Mouse (Mus musculus): ENCODE measurements around the gene Sh3pxd2a.

Gene Sh3pxd2a

GRCm38 (mm10) chr19:47264322-47265092 lies 199.7 kb downstream of the Sh3pxd2a start:
- peak; percentile 77 to 87 for DNase-seq

DNA sequence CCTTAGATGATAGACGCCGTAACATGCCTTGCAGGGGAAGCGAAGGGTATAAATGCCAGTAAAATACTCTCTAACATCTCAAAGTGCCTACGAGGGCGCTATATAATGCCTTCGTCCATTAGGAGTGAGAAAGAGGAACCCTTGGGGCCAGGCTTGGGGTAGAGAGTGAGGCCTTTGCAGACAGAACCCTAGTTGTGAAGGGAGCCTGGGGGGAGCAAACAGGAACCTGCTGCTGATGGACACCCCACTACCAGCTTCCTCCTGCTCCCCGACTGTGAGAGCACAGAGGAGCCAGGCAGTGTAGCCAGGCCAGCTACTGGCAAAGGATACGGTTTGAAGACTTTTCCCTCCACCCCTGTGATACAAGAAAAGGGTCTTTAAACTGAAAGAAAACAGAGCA lies 200.6 kb downstream of the Sh3pxd2a start:
- no peak for DNase-seq

DNA sequence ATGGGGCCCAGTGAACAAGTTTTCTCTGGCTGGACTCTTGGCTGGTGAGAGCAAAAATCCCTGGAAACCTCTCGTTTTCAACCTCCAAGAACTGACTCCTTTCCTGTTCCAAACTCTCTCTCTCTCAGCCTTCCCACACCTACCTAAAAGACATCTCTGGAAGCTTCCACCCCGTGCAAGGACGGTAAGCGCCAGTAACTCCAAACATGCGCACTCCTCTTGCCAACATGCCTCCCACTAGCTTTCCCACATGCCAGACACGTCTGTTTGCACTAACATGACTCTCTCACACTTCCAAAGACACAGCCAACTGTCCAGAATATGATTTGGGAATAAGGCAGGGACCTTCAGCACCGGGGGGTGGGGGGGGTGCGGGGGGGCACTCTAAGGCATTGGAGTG lies 203.0 kb downstream of the Sh3pxd2a start:
- no peak for DNase-seq

DNA sequence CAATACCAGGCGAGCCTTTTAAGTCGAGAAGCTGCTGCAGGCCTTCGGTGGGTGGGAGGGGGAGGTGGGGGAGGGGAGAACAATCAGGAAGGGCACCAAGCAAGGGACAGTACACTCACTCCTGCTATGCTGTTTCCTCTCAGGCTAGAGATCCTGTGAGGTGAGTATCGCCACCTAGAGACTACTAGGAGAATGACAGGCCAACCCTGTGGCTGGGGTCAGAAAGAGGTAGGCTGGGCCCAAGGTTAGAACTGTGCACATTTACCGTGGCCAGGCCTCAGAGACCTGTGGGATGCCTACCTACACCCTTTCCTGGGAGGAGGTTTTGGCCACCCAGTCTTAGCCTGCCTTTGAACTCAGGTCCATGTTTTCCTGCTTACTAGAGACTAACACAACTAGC lies 204.6 kb downstream of the Sh3pxd2a start:
- DNase-seq = peak in 1 of 2 experiments; percentile 60

DNA sequence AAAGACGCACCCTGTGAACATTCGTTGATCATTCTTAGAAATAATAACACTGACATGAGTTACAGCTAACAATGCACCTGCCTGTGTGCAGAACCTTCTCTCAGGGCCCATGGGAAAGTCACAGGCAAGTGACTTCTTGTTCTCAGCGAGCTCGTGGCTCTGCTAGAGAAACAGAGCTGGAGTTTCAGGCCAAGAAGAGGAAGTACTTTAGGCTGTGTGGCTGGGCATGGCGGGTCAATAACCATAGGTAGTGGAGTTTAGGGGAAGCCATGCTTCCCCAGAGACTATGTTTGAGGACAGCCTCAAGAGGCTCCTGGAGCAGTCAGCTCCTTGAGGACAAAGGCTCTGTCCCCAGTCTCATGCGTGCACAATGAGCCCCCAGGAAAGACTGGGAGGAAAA lies 208.3 kb downstream of the Sh3pxd2a start:
- DNase-seq = no peak

- no peak for DNase-seq
Observed at GRCm38 (mm10) chr19:47255036-47255435, 209.2 kb downstream of the Sh3pxd2a start.

- DNase-seq = no peak
Observed at GRCm38 (mm10) chr19:47253053-47253628, 211.1 kb downstream of the Sh3pxd2a start.

DNA sequence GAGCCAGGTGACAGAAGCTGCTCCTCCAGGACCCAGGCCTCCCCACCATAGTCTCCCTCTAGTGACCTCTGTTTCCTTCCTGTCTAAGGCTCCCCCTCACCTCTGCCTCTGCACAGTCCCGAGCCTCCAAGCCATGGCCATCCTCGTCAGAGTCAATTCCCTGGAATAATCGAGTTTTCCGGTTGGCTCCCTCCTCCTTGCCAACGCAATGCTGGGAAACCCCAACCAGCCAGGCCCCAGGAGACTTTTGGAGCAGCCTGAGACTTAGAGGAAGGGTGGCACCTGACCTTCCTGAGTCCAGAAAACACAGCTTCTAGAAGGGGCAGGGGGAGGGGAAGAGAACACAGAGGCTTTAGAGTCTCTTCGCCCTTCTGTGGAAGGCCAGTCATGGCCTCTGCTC lies 213.3 kb downstream of the Sh3pxd2a start:
- DNase-seq = no peak

DNA sequence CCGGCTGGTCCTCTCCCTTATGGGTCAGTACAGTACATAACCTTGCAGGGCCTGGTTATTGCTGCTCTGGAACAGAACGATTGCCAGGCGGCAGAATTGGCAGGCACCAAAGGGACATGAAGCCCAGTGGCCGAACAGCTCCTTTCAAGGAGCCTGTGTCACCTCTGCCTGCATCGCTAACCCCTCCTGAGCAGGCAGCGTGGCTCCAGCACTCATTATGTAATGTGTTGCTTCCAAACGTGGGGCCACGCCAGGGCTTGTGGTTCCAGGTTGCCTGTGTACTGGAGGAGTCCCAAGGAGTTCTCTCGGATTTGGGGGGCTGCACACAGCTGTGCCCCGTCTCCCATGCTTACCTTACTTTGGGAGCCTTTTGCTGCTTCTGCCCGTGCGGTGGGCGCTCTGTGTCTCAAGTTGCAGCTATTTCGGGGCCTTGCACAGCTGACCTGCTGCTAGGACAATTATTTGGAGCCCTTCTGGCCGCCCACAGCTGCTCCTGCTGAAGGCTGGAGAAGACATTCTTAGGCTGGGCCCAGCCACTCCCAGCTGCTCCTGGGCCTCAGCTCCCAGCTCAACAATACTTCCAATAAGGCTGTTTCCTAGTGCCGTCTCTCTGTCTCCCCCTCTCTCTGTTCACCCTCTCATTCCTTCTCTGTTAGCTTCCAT lies 215.2 kb downstream of the Sh3pxd2a start:
- DNase-seq = peak; percentile 13 to 72

- DNase-seq = no peak
Observed at GRCm38 (mm10) chr19:47248296-47248695, 215.9 kb downstream of the Sh3pxd2a start.

GRCm38 (mm10) chr19:47247791-47248190 lies 216.4 kb downstream of the Sh3pxd2a start:
- DNase-seq = peak; percentile 80 to 87

GRCm38 (mm10) chr19:47245512-47245911 lies 218.7 kb downstream of the Sh3pxd2a start:
- no peak for DNase-seq

- DNase-seq = no peak
Observed at GRCm38 (mm10) chr19:47242227-47242626, 222.0 kb downstream of the Sh3pxd2a start.

- DNase-seq = no peak
Observed at GRCm38 (mm10) chr19:47240957-47241356, 223.2 kb downstream of the Sh3pxd2a start.

- no peak for DNase-seq
Observed at GRCm38 (mm10) chr19:47240076-47240475, 224.1 kb downstream of the Sh3pxd2a start.

- DNase-seq = no peak
Observed at GRCm38 (mm10) chr19:47233087-47233486, 231.1 kb downstream of the Sh3pxd2a start.

- DNase-seq = no peak
Observed at GRCm38 (mm10) chr19:47232077-47232865, 231.9 kb downstream of the Sh3pxd2a start.

- no peak for DNase-seq
Observed at GRCm38 (mm10) chr19:47231389-47231788, 232.8 kb downstream of the Sh3pxd2a start.

GRCm38 (mm10) chr19:47230682-47231081 lies 233.5 kb downstream of the Sh3pxd2a start:
- no peak for DNase-seq

- no peak for DNase-seq
Observed at GRCm38 (mm10) chr19:47230082-47230481, 234.1 kb downstream of the Sh3pxd2a start.

DNA sequence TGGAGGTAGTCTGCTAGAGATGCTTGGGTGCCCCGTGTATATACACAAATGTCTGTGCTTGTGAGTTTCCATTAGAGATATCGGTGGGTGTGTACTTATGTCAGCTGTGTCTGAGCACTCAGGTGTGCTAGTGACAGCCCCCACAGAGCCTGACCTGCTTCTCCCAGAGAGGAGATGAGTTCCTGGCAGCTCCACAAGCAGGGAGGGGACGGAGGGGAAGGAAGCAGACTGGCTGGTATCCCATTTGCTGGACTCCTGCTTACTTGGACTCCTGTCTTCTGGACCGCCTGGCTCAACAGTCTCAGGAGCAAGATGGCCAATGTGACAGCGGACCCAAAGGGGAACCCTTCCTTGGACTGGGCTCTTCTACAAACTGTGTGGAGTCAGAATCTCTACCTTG lies 234.7 kb downstream of the Sh3pxd2a start:
- DNase-seq = no peak

DNA sequence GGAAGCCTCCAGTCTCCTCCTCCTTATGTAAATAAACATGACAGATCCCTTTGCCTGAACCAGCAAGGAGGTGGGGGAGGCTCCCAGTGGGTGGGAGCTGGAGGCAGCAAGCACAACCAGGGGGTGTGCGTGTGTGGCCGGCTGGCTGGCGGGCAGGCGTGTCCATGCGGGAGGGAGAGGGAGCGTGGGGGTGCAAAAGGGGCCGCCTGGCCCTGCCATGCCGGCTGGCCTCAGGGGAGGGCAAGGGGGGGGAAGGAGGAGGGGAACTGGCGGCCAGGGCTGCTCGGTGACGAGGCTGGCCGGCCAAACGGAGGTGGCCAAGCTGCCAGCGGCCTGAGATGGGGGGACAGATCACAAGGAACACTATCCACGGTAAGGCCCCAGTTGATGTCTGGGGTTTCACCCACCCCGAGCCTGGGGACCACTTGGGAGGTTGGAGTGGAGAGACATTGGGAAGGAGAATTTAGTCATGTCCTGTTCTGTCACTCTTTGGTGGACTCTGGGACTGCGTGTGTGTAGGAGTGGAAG lies 235.4 kb downstream of the Sh3pxd2a start:
- DNase-seq = peak; percentile 37 to 79

DNA sequence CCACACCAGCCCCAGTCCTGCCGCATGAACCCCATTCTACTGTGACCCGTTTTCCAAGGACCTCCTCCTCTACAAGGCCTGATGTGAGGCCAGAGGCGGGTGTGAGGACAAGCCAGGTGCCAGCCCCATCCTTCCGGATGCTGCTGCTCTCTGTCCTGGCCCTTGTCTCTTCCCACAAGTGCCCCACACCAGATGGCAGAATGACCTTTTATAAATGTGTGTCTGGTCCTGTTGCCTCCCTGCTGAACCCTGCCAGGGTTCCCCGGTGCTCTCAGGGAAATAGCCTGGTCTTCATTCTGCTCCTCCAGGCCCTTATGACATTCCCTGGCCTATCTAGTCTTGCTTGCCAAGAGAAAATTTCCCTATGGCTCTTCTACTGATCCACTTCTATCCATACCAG lies 238.4 kb downstream of the Sh3pxd2a start:
- DNase-seq = no peak

All from kidney, postnatal 25 days (tissue).